Mouse (Mus musculus): ENCODE data around the gene Plxna2. TPM values are rescaled to one million over a fixed set of nuclear protein-coding genes. Genes with fewer than 3 reads are reported as not detected.
A peak's percentile ranks its signal among the peaks of the same experiment; 100 is the strongest.

The Plxna2 gene
- polyA plus RNA-seq, 1 experiment from 2014 or later, result 6.5 TPM

DNA sequence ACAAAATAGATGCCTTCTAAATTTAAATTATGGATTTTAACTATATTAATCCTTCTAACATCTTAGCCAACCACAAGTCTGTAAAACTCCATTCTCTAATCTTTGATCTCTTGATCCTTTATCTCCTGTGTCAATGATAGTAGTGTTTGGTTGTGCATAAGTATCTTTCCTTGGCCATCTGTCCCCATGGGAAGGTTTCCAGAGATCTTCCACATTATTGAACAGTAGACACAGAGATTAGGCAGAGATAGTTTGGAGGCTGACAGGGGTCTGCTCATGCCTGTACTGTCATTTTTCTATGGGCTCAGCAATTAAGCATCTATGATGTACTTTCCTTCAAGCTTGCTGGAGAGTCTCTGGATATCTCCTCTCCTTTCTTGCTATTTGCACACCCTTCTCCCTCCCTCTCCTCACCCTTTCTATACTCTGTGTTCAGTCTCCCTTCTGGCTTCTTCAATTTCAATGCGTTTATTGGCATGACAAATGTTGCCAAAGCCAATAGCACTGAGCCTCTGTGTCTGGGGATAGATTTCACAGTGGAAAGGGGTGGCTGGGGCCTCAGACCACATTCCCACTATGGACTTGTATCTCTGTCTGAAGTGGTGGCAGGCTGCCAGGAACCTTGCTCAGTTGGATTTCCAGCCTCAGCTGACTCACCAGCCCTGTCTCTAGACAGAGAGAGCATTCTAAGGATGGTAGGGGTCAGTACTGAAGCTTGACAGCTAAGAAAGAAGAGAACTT lies 29.1 kb upstream of the Plxna2 start:
- Histone ChIP-seq H3K27ac (replicated peaks in 1 of 2; ENCODE audit: control insufficient read depth in 1 of 2, insufficient read depth in 1 of 2, low read depth in 2 of 2, low read length in 2 of 2) (peak overlapping the region; percentile 47 to 66), H3K4me2 (ENCODE audit: low read length) (no peak overlapping the region), H3K9ac (ENCODE audit: low read length) (no peak overlapping the region), H3K4me1 (ENCODE audit: control insufficient read depth in 2 of 2, insufficient read depth in 2 of 2, low read length in 2 of 2) (peaks cover 3 to 26% of the 10 kb centered on the region in 2 experiments), H3K9me3 (ENCODE audit: control insufficient read depth, low read length) (no peaks in the 10 kb centered on the region), H3K27me3 (ENCODE audit: control insufficient read depth, insufficient read depth, low read length) (no peaks in the 10 kb centered on the region), H3K4me3 (ENCODE audit: control insufficient read depth in 1 of 2, insufficient read depth in 1 of 2, low read depth in 1 of 2, low read length in 2 of 2) (no peak overlapping the region), H3K36me3 (ENCODE audit: control insufficient read depth, insufficient read depth, low read length) (no peaks in the 10 kb centered on the region)
- peak; percentile 58; the same call in 1 of the 2 replicates for ATAC-seq (ENCODE audit: insufficient number of reproducible peaks, insufficient read depth, low FRiP score, low read depth)
- 5% methylated on average over 1 of the region's 1 CpGs for WGBS

DNA sequence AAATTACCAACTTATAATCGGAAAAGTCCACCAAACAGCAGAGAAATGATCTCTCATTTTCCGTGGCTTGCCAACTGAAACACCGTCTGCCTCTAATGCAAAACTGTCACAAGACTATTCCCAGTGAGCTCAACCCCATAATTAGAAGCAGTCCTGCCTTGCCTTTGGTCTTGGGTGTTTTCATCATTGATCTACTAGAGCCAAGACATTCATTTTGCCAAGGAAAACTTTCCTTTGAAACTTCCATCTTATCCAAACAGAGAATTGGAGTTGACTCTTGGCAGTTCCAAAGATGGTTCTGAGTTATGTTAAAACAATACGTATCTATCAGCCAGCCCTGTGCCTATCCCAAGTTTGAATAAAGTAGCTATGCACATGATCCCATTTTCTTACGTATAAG lies 24.9 kb upstream of the Plxna2 start:
- 75% methylated on average over 5 of the region's 5 CpGs for WGBS
- no peaks in the 10 kb centered on the region for H3K27me3 ChIP-seq (ENCODE audit: control insufficient read depth, insufficient read depth, low read length)
- H3K4me3 ChIP-seq (ENCODE audit: control insufficient read depth in 1 of 2, insufficient read depth in 1 of 2, low read depth in 1 of 2, low read length in 2 of 2), result no peak overlapping the region
- H3K27ac ChIP-seq (replicated peaks in 1 of 2; ENCODE audit: control insufficient read depth in 1 of 2, insufficient read depth in 1 of 2, low read depth in 2 of 2, low read length in 2 of 2), result no peak overlapping the region
- H3K4me2 ChIP-seq (ENCODE audit: low read length), result no peak overlapping the region
- H3K9ac ChIP-seq (ENCODE audit: low read length), result no peak overlapping the region
- no peak for ATAC-seq (ENCODE audit: insufficient number of reproducible peaks, insufficient read depth, low FRiP score, low read depth)
- H3K9me3 ChIP-seq (ENCODE audit: control insufficient read depth, low read length), result no peaks in the 10 kb centered on the region
- H3K36me3 ChIP-seq (ENCODE audit: control insufficient read depth, insufficient read depth, low read length), result no peaks in the 10 kb centered on the region
- peaks cover 0 to 15% of the 10 kb centered on the region in 2 experiments; a peak in 3 of 4 replicates for H3K4me1 ChIP-seq (ENCODE audit: control insufficient read depth in 2 of 2, insufficient read depth in 2 of 2, low read length in 2 of 2)

DNA sequence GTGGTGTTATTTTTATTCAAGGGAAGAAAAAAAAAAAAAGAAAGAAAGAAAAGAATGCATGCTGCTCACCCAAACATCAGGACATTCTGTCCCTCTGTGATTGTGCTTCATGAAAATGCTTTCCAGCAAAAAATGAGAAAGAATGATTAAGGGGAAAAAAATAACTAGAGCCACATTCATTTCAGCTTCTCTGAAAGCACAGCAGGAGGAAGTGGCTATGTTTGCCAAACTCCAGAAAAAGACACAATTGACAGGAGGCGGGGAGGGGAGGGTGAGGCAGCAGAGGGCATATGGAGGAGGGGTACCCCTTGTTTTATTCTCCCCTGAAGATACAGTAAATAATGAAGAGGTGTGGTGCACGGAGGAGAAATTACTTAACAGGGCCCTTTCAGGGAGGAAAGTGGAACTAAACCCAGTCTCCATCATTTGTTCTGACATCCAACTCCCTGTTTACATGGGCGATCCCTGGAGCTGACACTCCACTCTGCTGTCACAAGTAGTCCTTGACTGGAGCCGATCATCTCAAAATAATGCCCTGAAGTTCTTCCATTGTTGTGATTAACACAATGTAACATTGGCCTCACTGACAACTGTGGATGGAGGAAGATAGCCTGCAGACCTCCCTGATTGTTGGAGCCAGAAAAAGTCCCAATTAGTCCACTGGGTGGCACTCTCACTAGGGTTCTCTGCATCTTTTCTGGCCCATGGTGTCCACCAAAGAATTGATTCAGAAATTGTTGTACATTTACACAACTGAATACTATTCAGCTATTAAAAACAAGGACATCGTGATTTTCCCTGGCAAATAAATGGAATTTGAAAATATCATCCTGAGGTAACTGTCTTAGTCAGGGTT lies 10.4 kb upstream of the Plxna2 start:
- Histone ChIP-seq H3K9me3 (ENCODE audit: control insufficient read depth, low read length) (no peaks in the 10 kb centered on the region), H3K4me2 (ENCODE audit: low read length) (no peak overlapping the region), H3K27ac (replicated peaks in 1 of 2; ENCODE audit: control insufficient read depth in 1 of 2, insufficient read depth in 1 of 2, low read depth in 2 of 2, low read length in 2 of 2) (no peak overlapping the region), H3K4me3 (ENCODE audit: control insufficient read depth in 1 of 2, insufficient read depth in 1 of 2, low read depth in 1 of 2, low read length in 2 of 2) (no peak overlapping the region), H3K36me3 (ENCODE audit: control insufficient read depth, insufficient read depth, low read length) (no peaks in the 10 kb centered on the region), H3K4me1 (ENCODE audit: control insufficient read depth in 2 of 2, insufficient read depth in 2 of 2, low read length in 2 of 2) (peaks cover 7 to 20% of the 10 kb centered on the region in 2 experiments), H3K27me3 (ENCODE audit: control insufficient read depth, insufficient read depth, low read length) (no peaks in the 10 kb centered on the region), H3K9ac (ENCODE audit: low read length) (no peak overlapping the region)
- no peak for ATAC-seq (ENCODE audit: insufficient number of reproducible peaks, insufficient read depth, low FRiP score, low read depth)
- WGBS, result 72% methylated on average over 5 of the region's 5 CpGs

DNA sequence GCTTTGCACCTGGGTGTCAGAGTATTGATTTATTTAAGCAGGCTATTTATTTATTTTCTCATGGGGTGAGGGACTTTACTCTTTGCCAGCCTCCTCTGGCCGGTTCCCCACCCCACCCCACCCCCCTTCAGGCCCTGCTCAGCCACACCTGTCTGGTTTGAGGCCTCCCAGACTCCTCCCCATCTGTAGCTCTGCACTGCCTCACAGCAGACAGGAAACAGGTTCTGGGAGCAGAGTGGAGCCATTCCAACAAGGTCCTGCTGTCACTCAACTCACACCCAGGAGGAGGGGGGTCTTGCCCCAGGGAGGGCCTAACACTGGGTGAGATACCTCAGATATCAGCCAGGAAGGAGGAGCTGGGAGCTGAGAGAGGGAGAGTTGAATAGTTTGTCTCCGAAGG lies 7.5 kb upstream of the Plxna2 start:
- ATAC-seq (ENCODE audit: insufficient number of reproducible peaks, insufficient read depth, low FRiP score, low read depth), result peak; percentile 79
- H3K27ac ChIP-seq (replicated peaks in 1 of 2; ENCODE audit: control insufficient read depth in 1 of 2, insufficient read depth in 1 of 2, low read depth in 2 of 2, low read length in 2 of 2), result peak overlapping the region in 1 of 2 experiments; percentile 37; a peak in 2 of 4 replicates
- no peaks in the 10 kb centered on the region for H3K27me3 ChIP-seq (ENCODE audit: control insufficient read depth, insufficient read depth, low read length)
- peaks cover 22 to 40% of the 10 kb centered on the region in 2 experiments for H3K4me1 ChIP-seq (ENCODE audit: control insufficient read depth in 2 of 2, insufficient read depth in 2 of 2, low read length in 2 of 2)
- H3K9me3 ChIP-seq (ENCODE audit: control insufficient read depth, low read length), result no peaks in the 10 kb centered on the region
- no peak overlapping the region for H3K4me2 ChIP-seq (ENCODE audit: low read length)
- H3K4me3 ChIP-seq (ENCODE audit: control insufficient read depth in 1 of 2, insufficient read depth in 1 of 2, low read depth in 1 of 2, low read length in 2 of 2), result no peak overlapping the region
- H3K36me3 ChIP-seq (ENCODE audit: control insufficient read depth, insufficient read depth, low read length), result no peaks in the 10 kb centered on the region
- WGBS, result 0% methylated on average over 2 of the region's 2 CpGs
- no peak overlapping the region for H3K9ac ChIP-seq (ENCODE audit: low read length)

DNA sequence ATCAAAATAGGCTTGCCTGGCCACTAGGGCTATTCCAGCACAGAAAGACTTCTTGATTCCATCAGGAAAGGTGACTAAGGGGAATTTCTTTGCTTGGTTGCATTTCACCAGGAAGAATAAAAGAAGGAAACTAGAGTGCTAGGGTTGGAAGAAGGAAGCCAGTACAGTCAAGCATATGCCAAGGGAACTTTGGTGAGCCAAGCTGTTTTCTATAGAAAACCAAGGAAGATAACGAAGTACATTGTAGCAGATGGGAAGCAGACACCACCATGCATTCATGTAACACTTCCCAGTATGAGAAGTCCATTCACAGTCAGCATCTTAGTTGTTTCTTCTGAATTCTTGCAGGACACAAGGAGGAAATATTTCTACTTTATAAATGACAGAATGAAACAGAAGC lies 5.4 kb upstream of the Plxna2 start:
- Histone ChIP-seq H3K4me2 (ENCODE audit: low read length) (no peak overlapping the region), H3K4me3 (ENCODE audit: control insufficient read depth in 1 of 2, insufficient read depth in 1 of 2, low read depth in 1 of 2, low read length in 2 of 2) (no peak overlapping the region), H3K36me3 (ENCODE audit: control insufficient read depth, insufficient read depth, low read length) (no peaks in the 10 kb centered on the region), H3K9me3 (ENCODE audit: control insufficient read depth, low read length) (no peaks in the 10 kb centered on the region), H3K27me3 (ENCODE audit: control insufficient read depth, insufficient read depth, low read length) (no peaks in the 10 kb centered on the region), H3K27ac (replicated peaks in 1 of 2; ENCODE audit: control insufficient read depth in 1 of 2, insufficient read depth in 1 of 2, low read depth in 2 of 2, low read length in 2 of 2) (no peak overlapping the region), H3K4me1 (ENCODE audit: control insufficient read depth in 2 of 2, insufficient read depth in 2 of 2, low read length in 2 of 2) (peaks cover 22 to 40% of the 10 kb centered on the region in 2 experiments), H3K9ac (ENCODE audit: low read length) (no peak overlapping the region)
- 71% methylated on average over 1 of the region's 1 CpGs for WGBS
- no peak for ATAC-seq (ENCODE audit: insufficient number of reproducible peaks, insufficient read depth, low FRiP score, low read depth)

DNA sequence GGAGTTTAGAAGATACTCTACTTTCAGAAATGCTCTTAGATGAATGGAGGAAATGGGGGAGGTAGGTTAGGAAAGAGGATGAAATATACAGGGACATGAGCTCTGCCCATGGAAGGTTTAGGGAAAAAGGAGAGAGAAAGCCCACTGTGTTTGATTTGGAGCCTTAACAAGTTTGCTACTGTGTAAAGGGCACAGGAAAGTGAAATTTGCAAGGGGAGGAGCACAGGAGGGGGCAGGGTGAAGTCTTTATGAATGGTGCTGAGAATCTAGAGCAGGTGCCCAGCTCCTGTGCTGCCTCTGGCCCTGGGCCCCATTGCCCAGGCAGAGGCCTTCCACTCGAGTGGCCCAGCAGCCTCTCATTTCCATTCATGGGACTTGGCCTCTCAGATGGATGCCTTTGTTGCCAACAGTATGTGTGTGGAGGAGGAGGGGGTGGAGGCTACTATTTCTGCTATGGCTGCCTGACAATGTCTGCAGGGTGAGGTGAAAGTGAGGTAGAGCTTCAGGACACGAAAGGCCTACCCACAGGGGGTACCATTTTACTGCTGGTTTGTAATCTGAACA lies 4.7 kb upstream of the Plxna2 start:
- Histone ChIP-seq H3K9ac (ENCODE audit: low read length) (no peak overlapping the region), H3K9me3 (ENCODE audit: control insufficient read depth, low read length) (no peaks in the 10 kb centered on the region), H3K4me1 (ENCODE audit: control insufficient read depth in 2 of 2, insufficient read depth in 2 of 2, low read length in 2 of 2) (peaks cover 22 to 40% of the 10 kb centered on the region in 2 experiments), H3K36me3 (ENCODE audit: control insufficient read depth, insufficient read depth, low read length) (no peaks in the 10 kb centered on the region), H3K4me2 (ENCODE audit: low read length) (no peak overlapping the region), H3K27ac (replicated peaks in 1 of 2; ENCODE audit: control insufficient read depth in 1 of 2, insufficient read depth in 1 of 2, low read depth in 2 of 2, low read length in 2 of 2) (peak overlapping the region; percentile 60 to 73), H3K4me3 (ENCODE audit: control insufficient read depth in 1 of 2, insufficient read depth in 1 of 2, low read depth in 1 of 2, low read length in 2 of 2) (no peak overlapping the region), H3K27me3 (ENCODE audit: control insufficient read depth, insufficient read depth, low read length) (no peaks in the 10 kb centered on the region)
- ATAC-seq (ENCODE audit: insufficient number of reproducible peaks, insufficient read depth, low FRiP score, low read depth), result no peak
- 33% methylated on average over 2 of the region's 2 CpGs for WGBS

DNA sequence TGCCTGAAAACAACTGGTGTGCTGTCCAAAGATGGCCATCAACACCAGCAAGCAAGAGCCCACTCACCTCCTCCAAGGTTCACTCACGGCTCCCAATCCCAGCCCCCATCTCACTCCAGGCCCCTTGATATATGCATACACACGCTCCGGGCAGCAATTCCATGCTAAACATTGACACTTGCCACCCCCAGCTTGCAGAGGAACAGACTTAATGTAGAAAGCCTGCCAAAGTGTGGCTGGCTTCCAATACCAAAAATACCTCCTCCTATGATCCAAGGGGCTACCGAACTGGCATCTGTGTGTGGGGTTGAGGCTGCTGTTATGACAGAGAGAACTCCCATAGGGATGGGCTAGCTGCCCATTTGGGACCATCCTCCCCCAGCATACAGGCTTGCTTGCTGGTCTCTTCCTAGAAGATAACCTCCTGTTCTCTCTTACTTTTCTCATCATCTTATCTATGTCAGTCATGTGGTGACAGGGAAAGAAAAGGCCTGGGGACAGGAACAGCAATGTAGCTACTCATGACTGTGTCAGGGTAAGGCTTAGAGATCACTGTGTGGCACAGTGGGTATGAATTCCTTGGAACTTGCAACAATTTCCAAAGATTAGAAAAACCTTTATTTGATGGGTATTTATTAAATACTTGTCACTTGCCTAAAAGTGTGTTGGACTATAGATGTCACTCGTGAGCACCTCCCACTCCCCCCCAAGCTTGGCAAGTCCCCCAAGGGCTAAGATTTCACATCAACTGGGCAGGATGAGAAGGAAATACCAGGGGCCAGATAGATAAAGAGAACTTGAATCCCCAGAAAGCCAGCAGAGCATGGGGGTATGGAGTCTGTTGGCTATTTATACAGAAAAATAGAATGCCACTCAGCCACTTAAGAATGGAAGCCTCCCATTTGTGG lies 3.8 kb upstream of the Plxna2 start:
- WGBS, result 48% methylated on average over 5 of the region's 5 CpGs
- H3K9me3 ChIP-seq (ENCODE audit: control insufficient read depth, low read length), result no peaks in the 10 kb centered on the region
- no peak overlapping the region for H3K9ac ChIP-seq (ENCODE audit: low read length)
- H3K4me1 ChIP-seq (ENCODE audit: control insufficient read depth in 2 of 2, insufficient read depth in 2 of 2, low read length in 2 of 2), result peaks cover 25 to 39% of the 10 kb centered on the region in 2 experiments
- peak overlapping the region; percentile 60 to 73 for H3K27ac ChIP-seq (replicated peaks in 1 of 2; ENCODE audit: control insufficient read depth in 1 of 2, insufficient read depth in 1 of 2, low read depth in 2 of 2, low read length in 2 of 2)
- no peak overlapping the region for H3K4me3 ChIP-seq (ENCODE audit: control insufficient read depth in 1 of 2, insufficient read depth in 1 of 2, low read depth in 1 of 2, low read length in 2 of 2)
- H3K36me3 ChIP-seq (ENCODE audit: control insufficient read depth, insufficient read depth, low read length), result no peaks in the 10 kb centered on the region
- ATAC-seq (ENCODE audit: insufficient number of reproducible peaks, insufficient read depth, low FRiP score, low read depth), result peak; percentile 48; the same call in 1 of the 2 replicates
- no peaks in the 10 kb centered on the region for H3K27me3 ChIP-seq (ENCODE audit: control insufficient read depth, insufficient read depth, low read length)
- H3K4me2 ChIP-seq (ENCODE audit: low read length), result no peak overlapping the region
